Mouse (Mus musculus): ENCODE measurements at regions not wholly inside any gene's neighbourhood (a gene's known extent, or its start where the extent isn't known, plus 50 kb on each side); places are given as distances from the start of the nearest gene placed in this dataset.

DNA sequence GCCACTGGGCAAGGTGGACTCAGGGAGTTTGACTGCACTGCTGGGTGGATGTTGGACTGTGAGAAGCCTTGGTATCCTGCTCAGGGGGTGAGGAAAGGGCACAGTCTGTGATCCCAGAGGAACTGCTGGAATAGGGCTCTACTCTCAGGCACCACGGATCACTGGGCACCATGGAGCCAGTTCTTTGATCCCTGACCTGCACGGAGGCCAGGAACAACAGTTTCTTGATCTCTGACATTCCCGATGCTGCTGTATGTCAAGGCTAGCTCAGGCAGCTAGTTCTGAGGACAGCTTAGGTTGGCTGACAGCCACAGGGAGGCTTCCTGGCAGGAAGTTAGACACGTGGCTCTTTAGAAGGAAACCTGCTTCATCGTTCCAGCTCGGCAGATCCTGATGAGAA lies 289.5 kb upstream of the Slit2 start:
- no peak for ATAC-seq (ENCODE audit: insufficient read depth, low FRiP score, low read depth)
- no peak overlapping the region for H3K27ac ChIP-seq
- 72% methylated on average over 6 of the region's 6 CpGs for WGBS

GRCm38 (mm10) chr5:47693921-47694320 lies 289.0 kb upstream of the Slit2 start:
- Histone ChIP-seq H3K9me3 (no peaks in the 10 kb centered on the region), H3K4me3 (replicated peaks) (no peak overlapping the region), H3K27ac (no peak overlapping the region), H3K9ac (no peak overlapping the region), H3K4me1 (no peaks in the 10 kb centered on the region), H3K27me3 (replicated peaks) (no peaks in the 10 kb centered on the region), H3K36me3 (no peaks in the 10 kb centered on the region), H3K4me2 (no peak overlapping the region)
- 90% methylated on average over 3 of the region's 3 CpGs for WGBS
- no peak for ATAC-seq (ENCODE audit: insufficient read depth, low FRiP score, low read depth)

More for the DNA sequence above, 289.5 kb upstream of the Slit2 start:
- no peak overlapping the region for H3K9ac ChIP-seq
- no peaks in the 10 kb centered on the region for H3K9me3 ChIP-seq
- no peak overlapping the region for H3K4me2 ChIP-seq
- H3K36me3 ChIP-seq, result no peaks in the 10 kb centered on the region
- H3K27me3 ChIP-seq (replicated peaks), result no peaks in the 10 kb centered on the region
- no peak overlapping the region for H3K4me3 ChIP-seq (replicated peaks)
- H3K4me1 ChIP-seq, result no peaks in the 10 kb centered on the region

DNA sequence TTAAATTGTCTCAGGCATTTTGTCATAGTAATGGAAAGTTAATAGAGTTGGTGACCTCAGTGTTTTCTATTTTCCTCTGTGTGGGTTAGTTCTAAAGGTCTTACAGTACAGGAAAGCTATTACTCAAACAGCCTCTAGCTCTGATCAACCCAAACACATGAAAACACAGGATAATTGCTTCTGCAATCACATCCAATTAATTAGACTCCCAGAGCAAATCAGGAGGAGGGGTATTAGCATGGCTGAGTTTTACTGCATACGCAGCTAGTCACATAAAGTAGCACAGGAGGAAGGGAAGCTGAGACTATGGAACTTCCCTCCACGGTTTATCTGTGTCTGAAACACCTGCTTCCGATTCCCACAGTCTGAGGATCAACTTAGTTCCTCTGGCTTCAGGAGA lies 288.3 kb upstream of the Slit2 start:
- Histone ChIP-seq H3K4me3 (replicated peaks) (no peak overlapping the region), H3K4me1 (no peaks in the 10 kb centered on the region), H3K4me2 (no peak overlapping the region), H3K27ac (no peak overlapping the region), H3K36me3 (no peaks in the 10 kb centered on the region), H3K27me3 (replicated peaks) (no peaks in the 10 kb centered on the region), H3K9ac (no peak overlapping the region), H3K9me3 (no peaks in the 10 kb centered on the region)
- no peak for ATAC-seq (ENCODE audit: insufficient read depth, low FRiP score, low read depth)
- WGBS, result 79% methylated on average over 3 of the region's 3 CpGs

GRCm38 (mm10) chr5:47711553-47711952 lies 271.4 kb upstream of the Slit2 start:
- Histone ChIP-seq H3K27ac (no peak overlapping the region), H3K9me3 (no peaks in the 10 kb centered on the region), H3K36me3 (no peaks in the 10 kb centered on the region), H3K4me1 (no peaks in the 10 kb centered on the region), H3K4me2 (no peak overlapping the region), H3K9ac (no peak overlapping the region), H3K4me3 (replicated peaks) (no peak overlapping the region), H3K27me3 (replicated peaks) (no peaks in the 10 kb centered on the region)
- no peak for ATAC-seq (ENCODE audit: insufficient read depth, low FRiP score, low read depth)

GRCm38 (mm10) chr5:47714333-47714732 lies 268.6 kb upstream of the Slit2 start:
- no peaks in the 10 kb centered on the region for H3K27me3 ChIP-seq (replicated peaks)
- no peak overlapping the region for H3K4me3 ChIP-seq (replicated peaks)
- no peak overlapping the region for H3K4me2 ChIP-seq
- ATAC-seq (ENCODE audit: insufficient read depth, low FRiP score, low read depth), result no peak
- H3K36me3 ChIP-seq, result no peaks in the 10 kb centered on the region
- H3K4me1 ChIP-seq, result no peaks in the 10 kb centered on the region
- no peak overlapping the region for H3K9ac ChIP-seq
- H3K9me3 ChIP-seq, result no peaks in the 10 kb centered on the region
- WGBS, result 81% methylated on average over 5 of the region's 5 CpGs
- no peak overlapping the region for H3K27ac ChIP-seq

GRCm38 (mm10) chr5:47724911-47725310 lies 258.0 kb upstream of the Slit2 start:
- Histone ChIP-seq H3K4me2 (no peak overlapping the region), H3K4me1 (no peaks in the 10 kb centered on the region), H3K27me3 (replicated peaks) (no peaks in the 10 kb centered on the region), H3K9me3 (no peaks in the 10 kb centered on the region), H3K9ac (no peak overlapping the region), H3K27ac (no peak overlapping the region), H3K4me3 (replicated peaks) (no peak overlapping the region), H3K36me3 (no peaks in the 10 kb centered on the region)
- ATAC-seq (ENCODE audit: insufficient read depth, low FRiP score, low read depth), result no peak
- 74% methylated on average over 2 of the region's 2 CpGs for WGBS

DNA sequence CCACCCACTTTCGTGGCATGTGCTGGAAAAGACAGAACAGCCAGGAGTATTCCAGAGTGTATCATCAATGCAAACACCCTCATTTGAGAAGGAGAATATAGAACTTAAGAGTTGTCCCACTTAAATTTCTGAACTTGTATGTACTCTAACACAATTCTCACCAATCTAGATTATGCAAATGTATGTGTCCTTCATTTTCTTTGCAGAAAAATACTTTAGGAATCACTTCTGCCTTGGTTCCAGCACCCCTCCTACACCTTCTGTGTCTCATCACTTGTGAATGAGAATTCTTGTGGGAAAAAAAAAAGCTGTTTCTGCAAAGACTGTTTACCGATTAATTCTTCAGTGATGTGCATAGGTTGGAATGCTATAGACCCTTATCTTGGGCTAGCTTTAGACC lies 240.2 kb upstream of the Slit2 start:
- WGBS, result 70% methylated on average over 2 of the region's 2 CpGs
- Histone ChIP-seq H3K9ac (no peak overlapping the region), H3K4me1 (no peaks in the 10 kb centered on the region), H3K36me3 (no peaks in the 10 kb centered on the region), H3K27me3 (replicated peaks) (no peaks in the 10 kb centered on the region), H3K27ac (no peak overlapping the region), H3K4me3 (replicated peaks) (no peak overlapping the region), H3K4me2 (no peak overlapping the region), H3K9me3 (no peaks in the 10 kb centered on the region)
- no peak for ATAC-seq (ENCODE audit: insufficient read depth, low FRiP score, low read depth)

GRCm38 (mm10) chr5:47745177-47745576 lies 237.8 kb upstream of the Slit2 start:
- 85% methylated on average over 2 of the region's 2 CpGs for WGBS
- Histone ChIP-seq H3K9me3 (no peaks in the 10 kb centered on the region), H3K27me3 (replicated peaks) (no peaks in the 10 kb centered on the region), H3K4me1 (no peaks in the 10 kb centered on the region), H3K4me3 (replicated peaks) (no peak overlapping the region), H3K4me2 (no peak overlapping the region), H3K27ac (no peak overlapping the region), H3K9ac (no peak overlapping the region), H3K36me3 (no peaks in the 10 kb centered on the region)
- ATAC-seq (ENCODE audit: insufficient read depth, low FRiP score, low read depth), result no peak

- 66% methylated on average over 2 of the region's 2 CpGs for WGBS
- no peaks in the 10 kb centered on the region for H3K9me3 ChIP-seq
- H3K9ac ChIP-seq, result no peak overlapping the region
- no peak overlapping the region for H3K4me2 ChIP-seq
- H3K36me3 ChIP-seq, result no peaks in the 10 kb centered on the region
- no peaks in the 10 kb centered on the region for H3K27me3 ChIP-seq (replicated peaks)
- H3K27ac ChIP-seq, result no peak overlapping the region
- no peak for ATAC-seq (ENCODE audit: insufficient read depth, low FRiP score, low read depth)
- H3K4me3 ChIP-seq (replicated peaks), result no peak overlapping the region
- H3K4me1 ChIP-seq, result no peaks in the 10 kb centered on the region
Observed at GRCm38 (mm10) chr5:47751907-47752306, 231.0 kb upstream of the Slit2 start.

DNA sequence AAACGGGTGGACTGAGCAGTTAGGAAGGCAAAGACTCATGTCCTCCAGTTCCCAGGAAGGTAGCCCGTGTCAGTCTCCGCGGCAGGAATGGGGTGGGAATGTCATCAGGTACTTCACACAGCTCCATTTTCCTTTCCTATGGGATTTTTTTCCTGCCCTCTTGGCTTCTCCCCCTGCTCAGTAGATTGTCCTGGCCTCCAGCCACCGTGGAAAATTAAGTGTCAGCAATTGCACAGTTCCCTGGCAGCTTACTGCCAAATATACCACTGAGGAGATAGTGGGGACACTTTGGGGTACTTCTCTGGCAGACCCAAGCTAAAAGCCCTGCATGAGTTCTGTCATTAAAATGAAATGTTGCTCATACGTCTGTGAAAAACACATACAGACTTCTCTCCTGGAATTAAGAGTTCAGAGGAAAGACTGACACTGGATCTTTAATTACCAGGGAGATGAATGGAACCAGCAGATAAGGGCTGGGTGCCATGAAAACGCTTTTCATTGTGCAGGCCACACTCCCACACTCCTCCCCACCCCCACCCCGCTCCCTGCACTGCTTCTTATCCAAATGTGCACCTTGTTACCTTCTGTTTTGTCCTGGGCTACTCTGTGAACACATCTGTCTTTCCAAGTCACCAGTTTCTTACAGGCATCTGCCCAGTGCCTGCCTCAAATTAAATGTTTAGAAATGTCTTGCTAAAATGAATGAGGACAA lies 210.1 kb upstream of the Slit2 start:
- H3K9ac ChIP-seq, result no peak overlapping the region
- no peaks in the 10 kb centered on the region for H3K9me3 ChIP-seq
- no peaks in the 10 kb centered on the region for H3K36me3 ChIP-seq
- 49% methylated on average over 8 of the region's 8 CpGs for WGBS
- no peaks in the 10 kb centered on the region for H3K27me3 ChIP-seq (replicated peaks)
- H3K4me2 ChIP-seq, result no peak overlapping the region
- no peak overlapping the region for H3K4me3 ChIP-seq (replicated peaks)
- no peaks in the 10 kb centered on the region for H3K4me1 ChIP-seq
- peak; percentile 56; the same call in 1 of the 2 replicates for ATAC-seq (ENCODE audit: insufficient read depth, low FRiP score, low read depth)
- H3K27ac ChIP-seq, result no peak overlapping the region

GRCm38 (mm10) chr5:47773354-47773743 lies 209.6 kb upstream of the Slit2 start:
- Histone ChIP-seq H3K4me1 (no peaks in the 10 kb centered on the region), H3K4me2 (no peak overlapping the region), H3K27me3 (replicated peaks) (no peaks in the 10 kb centered on the region), H3K9ac (no peak overlapping the region), H3K36me3 (no peaks in the 10 kb centered on the region), H3K4me3 (replicated peaks) (no peak overlapping the region), H3K27ac (no peak overlapping the region), H3K9me3 (no peaks in the 10 kb centered on the region)
- WGBS, result 39% methylated on average over 3 of the region's 3 CpGs
- ATAC-seq (ENCODE audit: insufficient read depth, low FRiP score, low read depth), result no peak

DNA sequence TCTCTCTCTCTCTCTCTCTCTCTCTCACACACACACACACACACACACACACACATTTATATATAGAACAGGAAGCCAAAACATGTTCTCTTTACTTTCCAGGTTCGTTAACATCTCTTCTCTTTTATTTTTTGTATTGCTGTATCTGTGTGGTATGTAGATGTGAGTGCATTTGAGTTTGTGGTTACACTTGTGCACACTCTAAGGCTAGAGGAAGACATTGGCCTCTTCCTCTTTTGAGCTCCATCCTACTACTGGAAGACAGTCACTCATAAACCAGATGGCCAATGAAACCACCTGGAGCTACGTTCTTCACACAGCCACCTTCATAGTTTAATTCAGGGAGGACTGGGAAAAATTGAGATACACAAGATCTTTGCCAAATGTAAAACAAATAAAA lies 202.1 kb upstream of the Slit2 start:
- no peak overlapping the region for H3K27ac ChIP-seq
- H3K9me3 ChIP-seq, result no peaks in the 10 kb centered on the region
- no peak overlapping the region for H3K4me3 ChIP-seq (replicated peaks)
- no peak overlapping the region for H3K9ac ChIP-seq
- no peaks in the 10 kb centered on the region for H3K27me3 ChIP-seq (replicated peaks)
- ATAC-seq (ENCODE audit: insufficient read depth, low FRiP score, low read depth), result no peak
- H3K36me3 ChIP-seq, result no peaks in the 10 kb centered on the region
- H3K4me2 ChIP-seq, result no peak overlapping the region
- WGBS, result 78% methylated on average over 2 of the region's 2 CpGs
- no peaks in the 10 kb centered on the region for H3K4me1 ChIP-seq

DNA sequence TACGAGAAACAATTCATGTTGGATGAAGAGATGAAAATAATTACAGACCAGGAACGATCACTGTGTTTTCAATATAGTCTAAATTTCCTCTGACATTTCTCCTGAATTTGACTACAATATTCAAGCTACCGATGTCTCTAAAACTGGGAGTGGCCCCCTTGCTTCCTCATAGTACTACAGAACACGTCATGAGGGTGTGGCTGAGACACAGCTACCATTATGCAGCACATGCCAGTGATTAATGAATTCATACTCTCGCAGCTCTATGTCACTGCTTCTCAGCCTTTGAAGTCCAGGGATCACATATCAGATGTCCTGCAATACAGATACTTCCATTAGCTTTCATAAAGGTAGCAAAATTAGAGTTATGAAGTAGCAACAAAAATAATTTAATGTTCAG lies 201.3 kb upstream of the Slit2 start:
- H3K36me3 ChIP-seq, result no peaks in the 10 kb centered on the region
- no peaks in the 10 kb centered on the region for H3K9me3 ChIP-seq
- H3K4me1 ChIP-seq, result no peaks in the 10 kb centered on the region
- H3K4me3 ChIP-seq (replicated peaks), result no peak overlapping the region
- H3K27me3 ChIP-seq (replicated peaks), result no peaks in the 10 kb centered on the region
- no peak for ATAC-seq (ENCODE audit: insufficient read depth, low FRiP score, low read depth)
- no peak overlapping the region for H3K4me2 ChIP-seq
- 69% methylated on average over 5 of the region's 5 CpGs for WGBS
- no peak overlapping the region for H3K9ac ChIP-seq
- H3K27ac ChIP-seq, result no peak overlapping the region
